16 mouse cellular contexts compared by ENCODE assay signal in genomic region chr17:21501365-21501764, GRCm38 (mm10). TPM values are rescaled to one million over a fixed set of nuclear protein-coding genes. Genes with fewer than 3 reads are reported as not detected.
"Had no signal": no experiment of that assay in that cellular context is flagged by ENCODE, and none has a peak within 500 bp of the region (broad histone marks: within the 10 kb centered on the region; RNA-seq: fewer than 3 reads in every experiment).

No protein-coding gene starts in this region.

- H3K9me3 ChIP-seq: neural tube, embryonic 15.5 days; stomach, embryonic 15.5 days had no signal

- H3K27ac ChIP-seq: neural tube, embryonic 15.5 days; stomach, embryonic 15.5 days; stomach, postnatal 0 days had no signal

- H3K9ac ChIP-seq: neural tube, embryonic 15.5 days; stomach, embryonic 15.5 days had no signal

- H3K4me3 ChIP-seq: neural tube, embryonic 15.5 days; stomach, embryonic 15.5 days had no signal

- H3K36me3 ChIP-seq: stomach, embryonic 15.5 days had no signal

- H3K27me3 ChIP-seq: neural tube, embryonic 15.5 days; stomach, embryonic 15.5 days had no signal

- DNase-seq: retina, postnatal 1 day; right cerebral cortex, adult 18-20 months; right cerebral cortex, postnatal 14 days; right cerebral cortex, postnatal 25 days; right cerebral cortex, postnatal 4 days; spleen, adult 18-20 months; thymus, adult 18-20 months; thymus, adult 2 months; thymus, postnatal 14 days; thymus, postnatal 25 days; thymus, postnatal 36 days; thymus, postnatal 4 days had no signal

- H3K4me2 ChIP-seq: neural tube, embryonic 15.5 days; stomach, embryonic 15.5 days had no signal

- H3K4me1 ChIP-seq: neural tube, embryonic 15.5 days; stomach, embryonic 15.5 days had no signal

RNA-seq across cellular contexts. Expression of gene Zfp52, which starts 34.0 kb away (rescaled TPM):
- polyA plus RNA-seq: small intestine, adult 2 months had no signal
